Mouse (Mus musculus) gastrocnemius, postnatal 4 days (tissue): ENCODE data around the gene Rhoj. TPM values are rescaled to one million over a fixed set of nuclear protein-coding genes. Genes with fewer than 3 reads are reported as not detected.
"Not testable (repeated sequence)": the region's sequence is repeated elsewhere in the genome, so short reads cannot be mapped to it uniquely, and the experiment has no call there.

ENCODE experiments used
- DNase-seq, 2 experiments: peaks; one replicate each; pipeline ENCODE4 v3.0.0; 2021 to 2022; ENCODE audit warnings: low spot score in 2 of 2, mixed read lengths in 2 of 2
- total RNA-seq, 2 experiments: library from RNA; stranded (reverse); gene quantifications; 2 replicates each; pipeline ENCODE4 v1.2.3; 2021

Gene Rhoj
- total RNA-seq, 2 experiments from 2014 or later: 60.0 TPM

GRCm38 (mm10) chr12:75348551-75348950, 40.4 kb downstream of the Rhoj start:
- DNase-seq: no peak

GRCm38 (mm10) chr12:75349537-75349936, 41.4 kb downstream of the Rhoj start:
- not testable (repeated sequence) for DNase-seq

GRCm38 (mm10) chr12:75350750-75351149, 42.6 kb downstream of the Rhoj start:
- no peak for DNase-seq

GRCm38 (mm10) chr12:75351846-75352245, 43.7 kb downstream of the Rhoj start:
- DNase-seq: no peak

GRCm38 (mm10) chr12:75352410-75352809, 44.3 kb downstream of the Rhoj start:
- DNase-seq: peak in 1 of 2 experiments; percentile 64

- no peak for DNase-seq
Measured at GRCm38 (mm10) chr12:75354354-75354753, 46.2 kb downstream of the Rhoj start.

GRCm38 (mm10) chr12:75357781-75358180, 49.7 kb downstream of the Rhoj start:
- DNase-seq: no peak

GRCm38 (mm10) chr12:75358714-75359113, 50.6 kb downstream of the Rhoj start:
- peak; percentile 54 to 69 for DNase-seq

GRCm38 (mm10) chr12:75359500-75359899, 51.4 kb downstream of the Rhoj start:
- DNase-seq: no peak

- DNase-seq: no peak
Measured at GRCm38 (mm10) chr12:75359921-75360482, 51.9 kb downstream of the Rhoj start.

- DNase-seq: no peak
Measured at GRCm38 (mm10) chr12:75362456-75362855, 54.3 kb downstream of the Rhoj start.

GRCm38 (mm10) chr12:75364416-75364815, 56.3 kb downstream of the Rhoj start:
- no peak for DNase-seq

- DNase-seq: no peak
Measured at GRCm38 (mm10) chr12:75365621-75366124, 57.6 kb downstream of the Rhoj start.

GRCm38 (mm10) chr12:75367371-75367770, 59.2 kb downstream of the Rhoj start:
- no peak for DNase-seq

GRCm38 (mm10) chr12:75368527-75368926, 60.4 kb downstream of the Rhoj start:
- DNase-seq: no peak

GRCm38 (mm10) chr12:75369418-75369851, 61.3 kb downstream of the Rhoj start:
- no peak for DNase-seq

GRCm38 (mm10) chr12:75374437-75374836, 66.3 kb downstream of the Rhoj start:
- no peak for DNase-seq

GRCm38 (mm10) chr12:75375060-75375459, 66.9 kb downstream of the Rhoj start:
- no peak for DNase-seq

GRCm38 (mm10) chr12:75376126-75376525, 68.0 kb downstream of the Rhoj start:
- DNase-seq: no peak

- no peak for DNase-seq
Measured at GRCm38 (mm10) chr12:75386731-75387130, 78.6 kb downstream of the Rhoj start.

- DNase-seq: no peak
Measured at GRCm38 (mm10) chr12:75387156-75387555, 79.0 kb downstream of the Rhoj start.

- no peak for DNase-seq
Measured at GRCm38 (mm10) chr12:75387846-75388245, 79.7 kb downstream of the Rhoj start.

GRCm38 (mm10) chr12:75388521-75388920, 80.4 kb downstream of the Rhoj start:
- no peak for DNase-seq
